Mouse (Mus musculus): Measurements from ENCODE around the gene Crybg1.

DNA sequence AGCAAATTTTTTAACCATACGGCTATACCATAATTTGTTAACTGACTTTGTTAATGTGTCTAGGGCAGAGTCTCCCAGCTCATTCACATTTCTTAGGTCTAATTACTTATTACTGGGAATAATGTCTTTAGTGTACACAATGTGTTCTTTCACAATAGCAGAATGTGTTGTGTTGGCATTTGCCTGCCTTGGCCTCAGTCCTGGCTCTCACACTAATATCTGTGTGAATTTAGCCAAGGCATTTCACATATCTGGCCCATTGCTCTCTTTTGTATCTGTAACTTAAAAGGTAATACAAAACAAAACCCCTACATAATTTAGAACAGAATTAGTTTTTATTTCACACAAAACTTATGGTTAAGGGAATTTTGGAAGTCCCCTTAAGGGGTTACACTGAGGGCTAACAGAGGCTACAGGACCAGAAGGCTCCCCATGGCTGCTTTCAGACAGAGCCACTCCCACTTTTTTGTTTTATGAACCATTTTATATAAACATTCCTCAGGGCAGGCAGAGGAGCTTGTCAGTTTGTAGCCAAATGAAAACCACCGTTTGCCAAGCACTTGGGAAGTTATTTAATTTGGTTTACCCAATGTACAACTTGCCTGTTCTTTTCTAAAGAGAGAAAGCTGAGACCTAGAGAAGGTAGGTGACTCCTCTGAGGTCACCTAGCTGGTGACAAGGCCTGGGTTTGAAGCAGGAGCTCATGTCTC, 148.3 kb downstream of the Crybg1 start:
- TF ChIP-seq ZNF384 (IDR thresholded peaks at IDR 0.05; ENCODE audit: low read depth, low read length) (no peak), HCFC1 (IDR thresholded peaks at IDR 0.05; ENCODE audit: borderline replicate concordance, insufficient read depth, low read length) (no peak), ZC3H11A (IDR thresholded peaks at IDR 0.05; ENCODE audit: borderline replicate concordance, low read depth, low read length) (no peak)
